28 mouse cellular contexts compared by ENCODE assay signal in genomic region chr15:84999911-85000310, GRCm38 (mm10). TPM values are rescaled to one million over a fixed set of nuclear protein-coding genes. Genes with fewer than 3 reads are reported as not detected.
"Had no signal": no experiment of that assay in that cellular context is flagged by ENCODE, and none has a peak within 500 bp of the region (broad histone marks: within the 10 kb centered on the region; RNA-seq: fewer than 3 reads in every experiment).

No protein-coding gene starts in this region.

- H3K36me3 ChIP-seq: kidney, embryonic 15.5 days; limb, embryonic 10.5 days; limb, embryonic 13.5 days; liver, embryonic 12.5 days; liver, embryonic 15.5 days; lung, embryonic 15.5 days; midbrain, embryonic 10.5 days; neural tube, embryonic 12.5 days; neural tube, embryonic 15.5 days had no signal

- H3K4me1 ChIP-seq: limb, embryonic 13.5 days; liver, embryonic 12.5 days; liver, embryonic 15.5 days; lung, embryonic 15.5 days; neural tube, embryonic 12.5 days had no signal

- H3K9ac ChIP-seq: kidney, embryonic 15.5 days; limb, embryonic 13.5 days; liver, embryonic 12.5 days; liver, embryonic 15.5 days; lung, embryonic 15.5 days; neural tube, embryonic 12.5 days; neural tube, embryonic 15.5 days had no signal

- H3K4me3 ChIP-seq: kidney, embryonic 15.5 days; limb, embryonic 10.5 days; limb, embryonic 13.5 days; liver, embryonic 12.5 days; liver, embryonic 15.5 days; lung, embryonic 15.5 days; megakaryocyte, embryonic 14.5 days; midbrain, embryonic 10.5 days; neural tube, embryonic 12.5 days; neural tube, embryonic 15.5 days had no signal

- ATAC-seq: liver, embryonic 12.5 days had no signal

- H3K27me3 ChIP-seq: liver, embryonic 15.5 days; lung, embryonic 15.5 days; neural tube, embryonic 12.5 days had no signal

- H3K27ac ChIP-seq: kidney, embryonic 15.5 days; limb, embryonic 10.5 days; limb, embryonic 13.5 days; liver, embryonic 12.5 days; liver, embryonic 15.5 days; lung, embryonic 15.5 days; midbrain, embryonic 10.5 days; neural tube, embryonic 12.5 days; neural tube, embryonic 15.5 days; stomach, postnatal 0 days had no signal

- H3K9me3 ChIP-seq: kidney, embryonic 15.5 days; limb, embryonic 10.5 days; limb, embryonic 13.5 days; liver, embryonic 12.5 days; liver, embryonic 15.5 days; lung, embryonic 15.5 days; megakaryocyte, embryonic 14.5 days; midbrain, embryonic 10.5 days; neural tube, embryonic 12.5 days; neural tube, embryonic 15.5 days had no signal

- DNase-seq: kidney, adult 11 months; kidney, adult 8-10 months; kidney, postnatal 10 days; kidney, postnatal 36 days; layer of hippocampus, adult 9-11 months; liver; lung, adult 18-20 months; lung, postnatal 10 days; lung, postnatal 36 days; midbrain, embryonic 14.5 days; retina, postnatal 1 day; right cerebral cortex, postnatal 25 days; thymus, adult 2 months; thymus, postnatal 14 days; thymus, postnatal 4 days had no signal

- H3K4me2 ChIP-seq: kidney, embryonic 15.5 days; limb, embryonic 13.5 days; liver, embryonic 12.5 days; liver, embryonic 15.5 days; lung, embryonic 15.5 days; neural tube, embryonic 12.5 days; neural tube, embryonic 15.5 days had no signal

RNA-seq across cellular contexts. Expression of gene Upk3a, which starts 17.0 kb away (rescaled TPM):
- total RNA-seq: layer of hippocampus, postnatal 25 days; left cerebral cortex, postnatal 25 days had no signal
- polyA plus RNA-seq: limb, embryonic 10.5 days; limb, embryonic 13.5 days; liver, embryonic 12.5 days; liver, embryonic 15.5 days; midbrain, embryonic 10.5 days had no signal
